In the genomic region with DNA sequence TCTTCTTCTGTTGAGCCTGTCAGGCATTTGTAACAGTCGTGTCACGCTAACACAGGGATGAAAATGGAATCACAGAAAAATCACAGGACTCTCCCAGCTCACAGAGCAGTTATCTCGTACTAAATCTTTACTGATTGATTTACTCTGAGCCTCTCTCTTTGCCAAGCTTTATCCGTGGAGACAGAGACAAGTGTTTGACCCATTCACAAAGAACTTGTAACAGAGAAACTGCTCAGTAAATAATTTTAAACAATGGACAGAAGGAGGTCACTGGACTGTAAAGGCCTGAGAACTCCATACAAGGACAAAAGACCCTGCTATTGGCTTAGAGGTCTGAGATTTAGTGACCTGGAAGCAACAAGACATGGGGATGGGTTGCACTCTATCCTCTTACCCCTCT, we compare ENCODE assay signal across 26 mouse cellular contexts.
"Had no signal": no experiment of that assay in that cellular context is flagged by ENCODE, and none has a peak within 500 bp of the region (broad histone marks: within the 10 kb centered on the region; RNA-seq: fewer than 3 reads in every experiment).

No protein-coding gene starts in this region.

- H3K4me2 ChIP-seq: heart, embryonic 11.5 days; heart, embryonic 13.5 days; heart, embryonic 15.5 days; hindbrain, embryonic 14.5 days; intestine, embryonic 15.5 days; limb, embryonic 13.5 days; limb, embryonic 15.5 days; liver, embryonic 12.5 days had no signal

- H3K4me3 ChIP-seq: heart, adult 2 months; heart, embryonic 13.5 days; heart, embryonic 15.5 days; intestine, embryonic 15.5 days; layer of hippocampus, adult 2 months; limb, embryonic 13.5 days; limb, embryonic 15.5 days; liver, embryonic 12.5 days had no signal

- H3K36me3 ChIP-seq: heart, embryonic 13.5 days; heart, embryonic 15.5 days; intestine, embryonic 15.5 days; limb, embryonic 13.5 days; limb, embryonic 15.5 days; liver, embryonic 12.5 days had no signal

- DNase-seq: gastrocnemius, postnatal 14 days; gastrocnemius, postnatal 36 days; heart, adult 11 months; heart, adult 2 months; heart, postnatal 14 days; heart, postnatal 36 days; kidney, adult 18-20 months; kidney, adult 8-10 months; kidney, postnatal 10 days; kidney, postnatal 25 days; kidney, postnatal 4 days; layer of hippocampus, adult 9-11 months; layer of hippocampus, postnatal 36 days; left cerebral cortex, postnatal 4 days had no signal

- H3K27ac ChIP-seq: heart, adult 2 months; heart, embryonic 13.5 days; heart, embryonic 15.5 days; hindbrain, embryonic 14.5 days; intestine, embryonic 15.5 days; layer of hippocampus, adult 2 months; limb, embryonic 13.5 days; limb, embryonic 15.5 days; liver, embryonic 12.5 days had no signal

- ATAC-seq: hindbrain, embryonic 16.5 days; inflammation-experienced regulatory T-cells, adult 6 months; intestine, embryonic 15.5 days; intestine, postnatal 0 days; liver, embryonic 12.5 days had no signal

- H3K27me3 ChIP-seq: heart, embryonic 13.5 days; heart, embryonic 15.5 days; intestine, embryonic 15.5 days; limb, embryonic 13.5 days; limb, embryonic 15.5 days; liver, embryonic 12.5 days had no signal

- H3K9ac ChIP-seq: heart, embryonic 13.5 days; heart, embryonic 15.5 days; hindbrain, embryonic 14.5 days; intestine, embryonic 15.5 days; limb, embryonic 13.5 days; limb, embryonic 15.5 days; liver, embryonic 12.5 days had no signal

- H3K9me3 ChIP-seq: heart, embryonic 13.5 days; heart, embryonic 15.5 days; intestine, embryonic 15.5 days; limb, embryonic 13.5 days; limb, embryonic 15.5 days; liver, embryonic 12.5 days had no signal

- H3K4me1 ChIP-seq: heart, embryonic 13.5 days; heart, embryonic 15.5 days; intestine, embryonic 15.5 days; limb, embryonic 13.5 days; limb, embryonic 15.5 days; liver, embryonic 12.5 days had no signal
